Mouse (Mus musculus) thymus, adult 2 months (tissue): ENCODE measurements around the gene Rfc4.

Experiments used
- CTCF ChIP-seq: fragments of 200-500 bp; IDR thresholded peaks from 2 replicates; pipeline ENCODE4 v1.5.1; 2012; ENCODE audit warnings: mild to moderate bottlenecking, control low read depth, low read length, moderate library complexity, borderline replicate concordance; ENCODE audit not compliant: control insufficient read depth, poor library complexity, insufficient read depth; ENCODE audit errors: extremely low read depth
- POLR2A ChIP-seq: fragments of 200-500 bp; IDR thresholded peaks from 2 replicates; pipeline ENCODE4 v1.6.1; 2012; ENCODE audit warnings: mild to moderate bottlenecking, low read length, control low read depth, moderate library complexity; ENCODE audit not compliant: control insufficient read depth, poor library complexity, insufficient read depth; ENCODE audit errors: extremely low read depth

DNA sequence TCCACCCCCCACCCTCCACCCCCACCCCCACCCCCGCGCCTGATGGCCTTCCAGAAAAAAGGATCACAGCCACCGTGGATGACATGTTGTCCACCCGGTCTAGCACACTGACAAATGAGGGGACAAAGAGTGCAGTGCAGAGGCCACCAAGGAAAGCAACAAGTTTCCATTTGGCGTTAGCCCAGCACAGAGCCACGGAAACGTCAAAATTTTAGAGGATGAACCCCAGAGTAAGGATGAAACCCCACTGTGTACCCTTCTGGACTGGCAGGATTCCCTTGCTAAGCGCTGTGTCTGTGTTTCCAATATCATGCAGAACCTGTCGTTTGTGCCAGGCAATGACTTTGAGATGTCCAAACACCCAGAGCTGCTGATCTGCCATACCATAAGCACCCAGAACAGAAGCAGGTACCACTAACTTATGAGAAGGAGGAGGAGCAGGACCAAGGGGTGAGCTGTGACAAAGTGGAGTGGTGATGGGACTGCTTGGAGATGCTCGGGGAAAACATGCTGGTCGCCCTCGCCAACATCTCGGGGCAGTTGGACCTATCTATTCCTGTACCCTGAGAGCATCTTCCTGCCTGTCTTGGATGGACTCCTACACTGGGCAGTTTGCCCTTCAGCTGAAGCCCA lies 34.1 kb downstream of the Rfc4 start:
- no peak for TF ChIP-seq CTCF
- TF ChIP-seq POLR2A, result no peak
